Mouse (Mus musculus) spleen, adult 10 weeks (tissue): Measurements from ENCODE around the gene 4933402J07Rik. TPM values are rescaled to one million over a fixed set of nuclear protein-coding genes. Genes with fewer than 3 reads are reported as not detected.

Source experiments
- polyA plus RNA-seq: library from polyadenylated mRNA; stranded (reverse); fragments of 350-450 nt; fragmentation: Illumina TruSeq; extraction: RNeasy Lipid Tissue Mini Kit (QIAGEN cat#74804); gene quantifications from one replicate; pipeline ENCODE4 v1.2.3, GENCODE M21; 2015; ENCODE audit warnings: low replicate concordance; ENCODE audit not compliant: insufficient read depth

Gene 4933402J07Rik
- polyA plus RNA-seq: not detected

GRCm38 (mm10) chr8:87563553-87563952 is at the start of gene 4933402J07Rik:
Gene 4933402J07Rik (plus strand): TSS chr8:87563853.

Other genes starting within 250 kb of the 4933402J07Rik start
- gene Cbln1, start 91.2 kb upstream of the 4933402J07Rik start, polyA plus RNA-seq: 0.50 TPM